Mouse (Mus musculus) left cerebral cortex, adult 18-20 months (tissue): ENCODE results near the gene Wnt5b. TPM values are rescaled to one million over a fixed set of nuclear protein-coding genes. Genes with fewer than 3 reads are reported as not detected.

Source experiments
- DNase-seq, 2 experiments: peaks; one replicate each; pipeline ENCODE4 v3.0.0; 2021 to 2022; ENCODE audit warnings: low spot score in 2 of 2, mixed read lengths in 1 of 2
- total RNA-seq, 2 experiments: library from RNA; stranded (reverse); gene quantifications; 2 replicates each; pipeline ENCODE4 v1.2.3; 2021

Wnt5b gene
- total RNA-seq, 2 experiments from 2014 or later: 1.2 to 2.0 TPM

DNA sequence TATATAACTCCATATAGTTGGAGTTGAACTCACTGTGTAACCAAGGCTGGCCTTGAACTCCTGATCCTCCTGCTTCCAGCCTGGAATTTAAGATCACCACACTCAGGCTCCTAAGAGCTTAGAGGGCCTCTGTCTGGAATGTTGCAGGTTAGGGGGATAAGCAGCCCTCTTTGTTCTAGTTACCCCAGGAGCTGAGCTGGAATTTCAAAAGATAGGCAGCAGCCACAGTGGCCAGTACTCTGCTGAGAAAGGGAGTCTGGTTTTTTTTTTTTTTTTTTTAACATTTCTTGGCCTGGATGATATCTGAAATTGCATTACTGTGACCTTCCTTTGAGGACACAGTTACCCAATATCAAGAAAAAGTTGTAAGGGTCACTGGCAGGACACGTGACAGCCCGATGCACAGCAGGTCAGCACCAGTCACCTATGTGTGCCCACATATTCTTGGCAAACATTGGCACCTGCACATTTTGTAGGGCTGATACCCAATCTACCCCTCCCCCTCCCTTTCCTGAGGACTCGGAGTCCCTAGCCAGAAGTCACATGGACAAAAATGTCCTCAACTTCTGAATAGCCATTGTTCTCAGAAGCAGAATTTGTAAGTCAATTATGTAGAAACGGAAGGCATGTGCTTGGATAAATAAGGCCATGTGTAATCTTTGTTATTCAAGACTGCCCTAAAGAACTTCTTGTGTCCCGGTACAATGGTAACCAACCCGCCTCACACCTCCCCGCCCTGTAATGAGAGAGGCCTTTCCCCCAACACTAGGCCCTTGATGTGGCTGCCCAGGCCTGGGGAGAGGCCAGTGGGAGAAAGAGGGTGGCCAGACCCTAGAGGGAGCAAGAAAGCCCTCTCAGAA lies 125.5 kb downstream of the Wnt5b start:
- peak; percentile 17 to 28 for DNase-seq

- DNase-seq: no peak
Observed at GRCm38 (mm10) chr6:119417821-119418220, 126.3 kb downstream of the Wnt5b start.

DNA sequence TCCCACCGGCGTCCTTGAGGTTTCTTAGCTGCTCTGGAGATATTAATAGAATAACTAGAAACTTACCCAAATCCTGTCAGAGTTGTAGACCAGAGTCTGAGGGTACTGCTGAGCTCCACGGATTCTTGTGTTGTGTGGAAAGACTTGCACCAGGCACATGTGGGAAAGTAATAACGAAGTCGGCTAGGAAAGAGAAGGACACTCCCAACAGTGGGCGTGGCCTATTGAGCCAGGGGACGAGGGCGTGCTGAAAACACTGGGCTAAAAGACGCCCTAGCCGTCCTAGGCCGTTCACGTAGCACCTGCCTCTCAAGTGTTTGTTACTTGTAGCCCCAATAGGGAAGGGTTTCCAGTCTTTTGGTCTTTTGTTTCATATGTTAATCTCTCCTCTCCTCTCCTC lies 126.8 kb downstream of the Wnt5b start, which contains the start of gene Adipor2:
Adipor2 (minus strand) TSS at position 351 of the 400 bp plus-strand sequence.
- peak; percentile 12 to 40 for DNase-seq

GRCm38 (mm10) chr6:119416643-119417042 lies 127.5 kb downstream of the Wnt5b start:
- DNase-seq: no peak

DNA sequence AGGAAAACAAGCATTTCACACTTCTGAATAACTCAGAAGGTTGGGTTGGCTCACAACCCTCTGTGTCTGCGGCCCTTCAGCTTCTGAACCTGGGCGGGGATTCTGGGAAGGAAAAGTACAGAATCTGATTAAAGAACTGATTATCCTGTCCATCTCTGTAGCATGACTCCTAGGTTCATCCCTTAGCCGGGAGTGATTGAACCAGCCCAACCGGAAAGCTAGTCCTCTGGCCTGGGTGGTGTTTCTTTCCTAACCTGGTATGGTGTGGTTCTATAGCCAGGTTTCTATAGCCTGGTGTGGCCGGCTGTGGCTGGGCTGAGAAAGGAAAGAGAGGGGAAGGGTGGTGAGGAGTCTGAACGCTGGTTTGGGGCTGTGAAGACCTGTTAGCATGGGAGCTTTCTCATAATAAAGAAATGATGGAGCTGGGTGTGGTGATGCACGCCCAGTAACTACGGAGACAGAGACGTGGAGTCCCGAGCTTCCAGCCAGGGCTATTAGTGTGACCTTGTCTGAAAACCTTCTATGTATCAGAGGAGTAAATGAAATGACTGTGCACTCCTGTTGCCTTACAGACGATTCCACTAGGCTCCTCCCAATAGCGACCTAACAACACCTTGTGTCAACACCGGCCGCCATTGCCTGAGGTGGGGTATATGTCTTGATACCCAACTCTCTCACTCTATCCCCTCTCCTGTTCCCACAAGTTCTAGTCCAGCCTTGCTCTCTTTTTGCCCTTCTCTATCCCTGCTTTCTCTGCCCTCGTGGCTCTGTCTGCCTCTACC lies 129.7 kb downstream of the Wnt5b start:
- no peak for DNase-seq

DNA sequence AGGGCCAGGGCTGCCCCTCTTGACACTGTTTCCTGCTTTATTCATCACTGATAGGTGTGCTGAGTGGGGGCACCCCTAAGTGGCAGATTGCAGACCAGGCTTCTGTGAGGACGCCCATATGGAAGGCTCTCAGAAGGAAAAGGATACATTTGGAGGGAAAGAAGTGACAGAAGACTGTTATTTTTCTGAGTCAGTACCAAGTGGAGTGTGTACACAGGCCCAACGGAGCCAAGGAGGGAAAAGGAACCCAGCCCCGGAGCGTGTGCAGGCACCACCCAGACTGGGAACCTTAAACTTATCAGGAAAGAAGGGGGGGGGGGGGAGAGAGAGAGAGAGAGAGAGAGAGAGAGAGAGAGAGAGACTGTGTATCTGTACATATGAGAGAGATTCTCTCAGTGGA lies 131.6 kb downstream of the Wnt5b start:
- no peak for DNase-seq

GRCm38 (mm10) chr6:119411511-119411910 lies 132.6 kb downstream of the Wnt5b start:
- no peak for DNase-seq

GRCm38 (mm10) chr6:119409766-119410165 lies 134.4 kb downstream of the Wnt5b start:
- no peak for DNase-seq

DNA sequence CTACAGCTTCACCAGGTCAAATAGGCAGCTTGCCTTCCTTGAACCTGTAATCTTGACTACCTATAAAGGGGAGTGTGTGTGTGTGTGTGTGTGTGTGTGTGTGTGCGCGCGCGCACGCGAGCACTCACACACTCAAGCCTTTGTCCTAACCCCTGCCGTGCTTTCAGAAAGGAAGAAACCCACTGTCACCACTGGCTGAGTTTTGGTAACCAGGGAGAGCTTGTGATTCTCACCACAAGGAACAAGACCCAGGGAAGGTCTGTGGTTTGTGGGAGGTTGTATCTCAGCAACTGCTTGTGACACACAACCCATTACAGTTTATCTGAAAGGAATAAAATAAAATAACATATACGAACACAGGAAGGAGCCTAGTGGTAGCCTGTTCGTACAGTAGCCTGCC lies 135.6 kb downstream of the Wnt5b start:
- no peak for DNase-seq

- DNase-seq: no peak
Observed at GRCm38 (mm10) chr6:119407818-119408217, 136.3 kb downstream of the Wnt5b start.

DNA sequence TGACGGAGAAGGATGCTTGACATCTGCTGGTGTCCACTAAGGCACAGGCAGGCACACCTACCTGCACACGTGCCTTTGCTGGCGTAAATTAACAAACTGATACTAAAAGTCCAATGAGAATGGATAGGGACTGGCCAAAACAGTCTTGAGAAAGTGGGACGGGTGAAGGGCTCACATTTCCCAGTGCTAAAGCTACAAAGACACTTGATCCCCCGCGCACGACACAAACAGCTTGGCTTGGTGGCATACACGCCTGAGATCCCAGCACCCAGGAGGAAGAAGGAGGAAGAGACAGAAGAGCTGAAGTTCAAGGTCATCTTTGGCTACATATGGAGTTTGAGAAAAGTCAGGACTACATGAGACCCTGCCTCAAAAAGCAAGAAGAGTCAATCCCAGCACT lies 137.6 kb downstream of the Wnt5b start:
- DNase-seq: no peak

DNA sequence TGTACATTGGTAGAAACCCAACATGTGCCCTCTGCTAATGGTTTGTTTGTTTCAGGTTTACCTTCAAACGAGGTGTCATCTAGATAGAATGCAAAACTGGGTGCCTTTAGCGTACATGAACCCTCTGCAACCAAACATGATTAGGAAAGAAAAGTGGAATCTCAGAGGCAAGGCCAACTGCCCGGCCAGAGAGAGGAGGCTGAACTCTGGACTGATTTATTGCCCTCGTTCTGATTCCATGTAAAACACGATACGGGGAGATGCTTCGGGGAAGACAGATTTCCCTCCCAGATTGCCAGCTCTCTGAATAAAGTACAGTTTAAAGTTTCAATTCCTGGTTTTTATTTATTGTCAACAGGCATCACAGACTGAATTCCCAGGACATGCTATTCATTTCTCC lies 138.8 kb downstream of the Wnt5b start:
- no peak for DNase-seq

GRCm38 (mm10) chr6:119404854-119405253 lies 139.3 kb downstream of the Wnt5b start:
- no peak for DNase-seq

DNA sequence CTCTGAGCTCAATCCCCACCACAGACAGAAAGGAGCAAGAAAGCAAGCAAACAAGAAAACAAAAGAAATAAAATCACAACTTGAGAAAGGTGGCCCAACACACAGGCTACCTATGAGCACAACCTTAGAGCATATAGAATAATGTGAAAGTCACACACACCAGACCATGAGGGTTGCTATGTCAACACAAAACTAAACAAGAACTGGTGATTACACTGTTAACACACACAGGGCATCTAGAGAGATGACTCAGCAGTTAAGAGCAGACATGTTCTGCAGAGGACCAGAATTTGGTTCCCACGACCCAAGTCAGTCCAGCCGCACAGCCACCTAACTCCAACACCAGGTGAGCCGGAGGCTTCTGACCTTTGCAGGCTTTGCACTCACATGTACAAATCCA lies 141.2 kb downstream of the Wnt5b start:
- no peak for DNase-seq

DNA sequence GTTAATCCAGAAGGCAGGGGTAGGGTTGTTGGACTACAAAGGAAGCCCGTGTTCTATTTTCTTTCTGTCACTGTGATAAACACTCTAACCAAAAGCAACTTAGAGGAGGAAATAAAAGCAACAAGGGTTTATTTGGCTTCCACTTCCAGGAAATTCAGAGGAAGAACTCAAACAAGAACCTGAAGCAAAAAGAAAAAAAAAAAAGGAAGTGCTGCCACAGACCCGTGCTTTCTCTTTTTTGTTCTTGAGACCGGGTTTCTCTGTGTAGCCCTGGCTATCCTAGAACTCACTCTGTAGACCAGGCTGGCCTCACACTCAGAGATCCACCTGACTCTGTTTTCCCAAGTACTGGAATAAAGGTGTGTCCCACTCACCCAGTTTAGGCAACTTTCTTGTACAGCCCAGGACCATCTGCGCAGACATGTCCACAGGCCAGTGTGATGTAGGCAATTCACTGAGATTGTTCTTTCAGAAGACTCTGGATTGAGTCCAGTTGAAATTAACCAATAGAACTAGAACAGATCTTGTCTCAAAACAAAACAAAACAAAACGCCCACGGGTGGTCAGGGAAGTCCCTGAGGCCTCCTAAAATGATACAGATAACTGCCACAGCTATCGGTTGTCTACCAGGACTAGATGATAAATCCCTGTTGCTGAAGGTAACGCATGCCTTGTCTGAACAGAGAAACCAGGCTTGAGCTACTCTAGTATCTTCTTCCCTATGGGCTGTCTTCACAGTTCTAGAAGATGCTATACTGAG lies 142.4 kb downstream of the Wnt5b start:
- no peak for DNase-seq

DNA sequence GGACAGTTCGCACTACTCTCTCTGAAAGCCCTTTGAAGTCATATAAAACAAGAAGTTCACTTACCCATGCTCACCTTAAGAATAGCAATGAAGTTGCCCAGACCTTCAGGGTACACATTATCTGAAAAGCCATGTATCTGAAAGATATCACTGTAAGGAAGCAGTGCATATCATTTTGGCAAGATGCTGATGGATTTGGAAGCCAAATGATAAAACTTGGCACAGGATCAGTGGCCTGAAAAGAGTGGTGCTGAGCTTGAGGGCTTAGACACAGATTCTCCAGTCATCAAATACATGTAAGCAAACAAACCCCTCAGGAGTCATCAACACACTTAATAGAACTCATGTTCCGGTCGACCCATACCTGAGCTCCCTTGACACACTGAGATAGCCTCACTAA lies 143.5 kb downstream of the Wnt5b start:
- DNase-seq: no peak

DNA sequence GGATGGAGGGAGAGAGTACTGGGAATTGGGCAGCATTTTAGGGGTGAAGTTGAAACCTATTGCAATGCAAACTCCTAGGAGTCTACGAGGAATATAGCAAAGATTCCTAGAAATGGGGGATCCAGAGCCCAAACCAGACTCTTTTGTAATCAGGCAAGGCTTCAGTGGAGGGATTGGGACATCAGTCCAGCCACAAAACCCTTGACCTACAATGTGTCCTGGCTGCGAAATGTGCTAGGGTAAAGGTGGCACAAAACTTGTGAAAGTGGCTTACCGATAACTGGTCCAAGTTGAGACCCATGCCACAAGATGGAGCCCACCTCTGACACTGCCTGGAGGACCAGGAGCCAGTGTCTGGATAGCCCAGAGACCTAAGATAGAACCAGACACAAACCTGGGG lies 144.8 kb downstream of the Wnt5b start:
- DNase-seq: no peak

- no peak for DNase-seq
Observed at GRCm38 (mm10) chr6:119396309-119396634, 147.9 kb downstream of the Wnt5b start.

- no peak for DNase-seq
Observed at GRCm38 (mm10) chr6:119395421-119396308, 148.5 kb downstream of the Wnt5b start.

- DNase-seq: no peak
Observed at GRCm38 (mm10) chr6:119392836-119393235, 151.3 kb downstream of the Wnt5b start.

DNA sequence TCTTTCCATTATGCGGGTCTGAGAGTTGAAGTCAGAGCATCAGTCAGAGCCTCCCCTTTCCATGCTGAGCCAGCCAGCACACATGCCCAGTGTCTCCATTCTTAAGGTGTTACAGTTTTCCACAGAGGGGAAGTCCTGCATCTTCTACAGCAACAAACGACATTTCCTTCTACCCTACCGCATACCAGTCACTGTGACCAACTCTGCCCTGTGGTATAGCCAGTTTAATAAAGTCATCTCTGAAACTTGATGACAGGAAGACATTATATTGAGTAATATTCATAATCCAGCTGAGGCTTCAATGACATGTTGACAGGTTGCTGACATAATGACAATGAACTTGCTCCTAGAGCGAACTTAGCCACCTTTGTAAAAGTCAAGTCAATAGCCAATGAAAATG lies 153.4 kb downstream of the Wnt5b start:
- no peak for DNase-seq
